Mouse (Mus musculus) megakaryocyte, embryonic 14.5 days (primary cell): Measurements from ENCODE around the gene 1700017D01Rik. TPM values are rescaled to one million over a fixed set of nuclear protein-coding genes. Genes with fewer than 3 reads are reported as not detected.
"Not testable (repeated sequence)": the region's sequence is repeated elsewhere in the genome, so short reads cannot be mapped to it uniquely, and the experiment has no call there.

Experiments
- H3K27me3 ChIP-seq: replicated peaks from 2 replicates; pipeline ENCODE3; 2012; ENCODE audit warnings: inconsistent platforms
- H3K36me3 ChIP-seq: replicated peaks from 2 replicates; pipeline ENCODE3; 2012; ENCODE audit warnings: low read length, inconsistent platforms, mixed read lengths
- H3K4me1 ChIP-seq: 2 replicates; pipeline ENCODE4 v1.6.1; 2012; ENCODE audit warnings: inconsistent platforms
- H3K4me3 ChIP-seq: replicated peaks from 2 replicates; pipeline ENCODE3; 2012; ENCODE audit warnings: moderate library complexity, mild to moderate bottlenecking, inconsistent platforms
- H3K9me3 ChIP-seq: 2 replicates; pipeline ENCODE4 v1.6.1; 2012; ENCODE audit warnings: inconsistent platforms
- FLI1 ChIP-seq: IDR thresholded peaks from 2 replicates; pipeline ENCODE4 v1.6.1; 2012; ENCODE audit warnings: low read length, inconsistent platforms, mixed read lengths
- GATA1 ChIP-seq: IDR thresholded peaks from 3 replicates; pipeline ENCODE4 v1.6.1; 2012; ENCODE audit warnings: mixed read lengths, low read length, inconsistent platforms, borderline replicate concordance
- polyA plus RNA-seq: library from polyadenylated mRNA; stranded (reverse); fragments of >175 nt; gene quantifications from 2 replicates; pipeline ENCODE4 v1.2.3, GENCODE M21; 2012; ENCODE audit warnings: low replicate concordance; ENCODE audit not compliant: insufficient read depth

1700017D01Rik gene
- polyA plus RNA-seq = not detected in 2 replicates

- not testable (repeated sequence) for H3K9me3 ChIP-seq, H3K4me1 ChIP-seq, H3K36me3 ChIP-seq, H3K27me3 ChIP-seq, H3K4me3 ChIP-seq
Observed at GRCm38 (mm10) chr19:11130776-11131175, at the start of gene 1700017D01Rik. TSS of gene 1700017D01Rik (minus strand) at chr19:11130876.

- TF ChIP-seq FLI1 = no peak
- TF ChIP-seq GATA1 = no peak
- no peaks in the 10 kb centered on the region for H3K27me3 ChIP-seq
- no peaks in the 10 kb centered on the region for H3K36me3 ChIP-seq
- H3K4me1 ChIP-seq = no peaks in the 10 kb centered on the region
- no peaks in the 10 kb centered on the region for H3K9me3 ChIP-seq
- no peak overlapping the region for H3K4me3 ChIP-seq
Observed at GRCm38 (mm10) chr19:11177464-11177863, 46.8 kb upstream of the 1700017D01Rik start.

- Histone ChIP-seq H3K9me3 (no peaks in the 10 kb centered on the region), H3K27me3 (peaks cover 4% of the 10 kb centered on the region), H3K4me3 (no peak within 1 kb of the TSS), H3K36me3 (no peaks in the 10 kb centered on the region), H3K4me1 (no peaks in the 10 kb centered on the region)
- TF ChIP-seq GATA1 (no peak), FLI1 (no peak)
Observed at GRCm38 (mm10) chr19:11165172-11165571, 34.5 kb upstream of the 1700017D01Rik start, which contains the start of gene 1700025F22Rik. TSS of gene 1700025F22Rik (minus strand) at chr19:11165320.

- not testable (repeated sequence) for H3K4me1 ChIP-seq, H3K4me3 ChIP-seq, H3K9me3 ChIP-seq, H3K36me3 ChIP-seq, H3K27me3 ChIP-seq
Observed at GRCm38 (mm10) chr19:11157890-11158289, 27.2 kb upstream of the 1700017D01Rik start.

- Histone ChIP-seq H3K9me3 (no peaks in the 10 kb centered on the region), H3K4me3 (no peak overlapping the region), H3K27me3 (peaks cover 3% of the 10 kb centered on the region), H3K4me1 (no peaks in the 10 kb centered on the region), H3K36me3 (no peaks in the 10 kb centered on the region)
- TF ChIP-seq GATA1 (no peak), FLI1 (no peak)
Observed at GRCm38 (mm10) chr19:11135336-11135735, 4.7 kb upstream of the 1700017D01Rik start.

GRCm38 (mm10) chr19:11134852-11135251, 4.2 kb upstream of the 1700017D01Rik start:
- TF ChIP-seq FLI1 (no peak), GATA1 (no peak)
- Histone ChIP-seq H3K27me3 (peaks cover 3% of the 10 kb centered on the region), H3K9me3 (no peaks in the 10 kb centered on the region), H3K4me1 (no peaks in the 10 kb centered on the region), H3K36me3 (no peaks in the 10 kb centered on the region), H3K4me3 (no peak overlapping the region)

GRCm38 (mm10) chr19:11129702-11130101, 974 bp downstream of the 1700017D01Rik start:
- H3K4me3 ChIP-seq = no peak overlapping the region
- no peak for TF ChIP-seq FLI1
- no peak for TF ChIP-seq GATA1
- H3K9me3 ChIP-seq = no peaks in the 10 kb centered on the region
- H3K36me3 ChIP-seq = no peaks in the 10 kb centered on the region
- peaks cover 3% of the 10 kb centered on the region for H3K27me3 ChIP-seq
- H3K4me1 ChIP-seq = no peaks in the 10 kb centered on the region

GRCm38 (mm10) chr19:11121016-11121420, 9.7 kb downstream of the 1700017D01Rik start:
- H3K36me3 ChIP-seq, H3K9me3 ChIP-seq, H3K27me3 ChIP-seq, H3K4me1 ChIP-seq: not testable (repeated sequence)
- peak overlapping the region; percentile 89 for H3K4me3 ChIP-seq

- TF ChIP-seq FLI1 (no peak), GATA1 (no peak)
- Histone ChIP-seq H3K4me1 (no peaks in the 10 kb centered on the region), H3K27me3 (peaks cover 5% of the 10 kb centered on the region), H3K4me3 (no peak overlapping the region), H3K36me3 (no peaks in the 10 kb centered on the region), H3K9me3 (no peaks in the 10 kb centered on the region)
Observed at GRCm38 (mm10) chr19:11119338-11119737, 11.3 kb downstream of the 1700017D01Rik start.

- Histone ChIP-seq H3K9me3 (no peaks in the 10 kb centered on the region), H3K27me3 (no peaks in the 10 kb centered on the region), H3K36me3 (no peaks in the 10 kb centered on the region), H3K4me1 (no peaks in the 10 kb centered on the region), H3K4me3 (no peak overlapping the region)
- TF ChIP-seq FLI1 = no peak
- no peak for TF ChIP-seq GATA1
Observed at GRCm38 (mm10) chr19:11107746-11108145, 22.9 kb downstream of the 1700017D01Rik start.

- Histone ChIP-seq H3K36me3 (no peaks in the 10 kb centered on the region), H3K27me3 (no peaks in the 10 kb centered on the region)
Observed at GRCm38 (mm10) chr19:11101880-11102279, 28.8 kb downstream of the 1700017D01Rik start.

More at GRCm38 (mm10) chr19:11101880-11102279, 28.8 kb downstream of the 1700017D01Rik start:
- H3K4me3 ChIP-seq = no peak overlapping the region
- H3K4me1 ChIP-seq = no peaks in the 10 kb centered on the region
- TF ChIP-seq FLI1 = no peak
- no peak for TF ChIP-seq GATA1
- no peaks in the 10 kb centered on the region for H3K9me3 ChIP-seq
